Mouse (Mus musculus) ovary, postnatal 36 days (tissue): ENCODE measurements around the gene Usp5.
A peak's percentile ranks its signal among the peaks of the same experiment; 100 is the strongest.

Source experiments
- DNase-seq: peaks from one replicate; pipeline ENCODE4 v3.0.0; 2022; ENCODE audit warnings: low spot score, mixed read lengths

The Usp5 gene

DNA sequence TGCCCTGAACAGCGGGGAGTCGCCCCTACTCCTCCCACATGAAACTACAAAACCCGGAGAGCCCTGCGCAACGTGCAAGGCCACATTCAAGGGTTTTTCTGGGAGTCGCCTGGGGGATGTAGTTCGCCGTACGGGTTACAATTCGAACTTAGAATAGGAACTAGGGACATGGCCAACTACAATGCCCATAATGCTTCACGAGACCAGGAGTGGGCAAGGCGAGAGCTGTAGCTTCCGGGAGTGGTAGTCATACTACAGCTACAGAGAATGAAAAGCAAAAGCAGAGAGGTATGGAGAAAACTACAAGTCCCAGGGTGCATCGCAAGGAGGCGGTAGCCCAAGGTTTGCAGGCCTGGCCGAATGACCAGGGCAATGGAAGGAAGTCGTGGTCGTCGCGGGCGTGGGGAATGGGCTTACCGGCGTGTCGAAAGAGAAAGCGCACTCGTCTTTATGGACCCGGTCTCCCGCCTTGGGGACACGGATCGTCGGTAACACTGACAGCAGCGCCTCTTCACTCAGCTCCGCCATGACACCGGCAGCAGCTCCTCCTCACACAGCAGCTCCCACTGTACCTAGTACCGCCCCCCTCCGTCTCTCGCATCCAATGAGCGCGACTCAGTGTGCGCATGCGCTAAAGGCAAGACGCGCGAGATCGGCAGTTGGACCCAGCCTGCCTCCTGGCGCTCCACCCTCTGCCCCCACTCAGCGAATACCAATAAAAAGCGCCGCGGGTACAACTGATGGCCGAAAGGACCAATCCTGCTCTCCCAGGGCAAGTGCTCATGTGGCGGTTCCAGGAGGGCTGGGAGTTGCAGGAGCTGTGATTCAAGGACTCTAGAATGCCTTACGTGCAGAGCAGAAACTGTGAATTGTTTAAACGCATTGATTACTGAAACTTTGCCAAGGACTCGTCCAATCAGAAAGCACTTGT, at the start of gene Usp5, which contains the start of gene Cdca3:
Usp5 (minus strand) TSS at position 617 of the 931 bp plus-strand sequence.
Cdca3 (plus strand) TSS at position 680 of the 931 bp plus-strand sequence.
- DNase-seq, result peak; percentile 97

DNA sequence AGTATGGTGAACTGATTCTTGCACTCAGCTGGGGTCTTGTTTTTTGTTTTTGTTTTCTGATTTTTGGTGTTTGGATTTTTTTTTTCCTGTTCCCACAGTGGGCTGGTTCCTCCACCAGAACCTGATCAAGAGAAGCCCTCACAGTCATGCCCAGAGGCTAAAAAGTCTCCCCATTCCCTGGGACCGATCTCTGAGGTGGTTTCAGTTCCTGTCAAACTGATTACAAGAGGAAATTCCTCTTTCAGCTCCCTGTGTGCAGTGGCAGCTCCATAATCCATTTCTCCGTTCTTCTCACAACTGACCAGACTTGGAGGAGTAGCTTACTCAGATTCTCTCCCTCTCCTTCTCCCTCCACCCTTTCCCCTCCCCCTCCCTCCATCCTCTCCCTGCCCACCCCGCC, 45.1 kb upstream of the Usp5 start:
- no peak for DNase-seq

DNA sequence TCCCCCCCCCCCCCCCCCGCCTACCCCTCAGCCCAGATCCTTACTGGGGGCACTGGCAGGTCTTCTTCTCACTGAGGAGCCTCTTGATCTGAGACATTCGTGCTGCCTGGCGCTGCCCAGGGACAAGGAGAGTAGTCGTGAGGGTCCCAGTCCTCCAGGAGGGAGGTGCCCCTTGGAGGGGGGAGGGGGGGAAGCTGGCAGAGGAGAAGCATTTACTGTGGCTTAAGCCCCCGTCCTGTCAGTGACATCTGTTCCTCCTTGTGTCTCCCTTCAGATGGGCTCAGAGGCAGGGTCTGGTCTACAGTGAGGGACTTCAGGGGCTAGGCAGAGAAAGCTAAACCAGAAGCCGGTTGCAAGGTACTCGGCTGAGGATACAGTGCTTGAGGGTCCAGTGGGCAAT, 37.3 kb upstream of the Usp5 start:
- no peak for DNase-seq

DNA sequence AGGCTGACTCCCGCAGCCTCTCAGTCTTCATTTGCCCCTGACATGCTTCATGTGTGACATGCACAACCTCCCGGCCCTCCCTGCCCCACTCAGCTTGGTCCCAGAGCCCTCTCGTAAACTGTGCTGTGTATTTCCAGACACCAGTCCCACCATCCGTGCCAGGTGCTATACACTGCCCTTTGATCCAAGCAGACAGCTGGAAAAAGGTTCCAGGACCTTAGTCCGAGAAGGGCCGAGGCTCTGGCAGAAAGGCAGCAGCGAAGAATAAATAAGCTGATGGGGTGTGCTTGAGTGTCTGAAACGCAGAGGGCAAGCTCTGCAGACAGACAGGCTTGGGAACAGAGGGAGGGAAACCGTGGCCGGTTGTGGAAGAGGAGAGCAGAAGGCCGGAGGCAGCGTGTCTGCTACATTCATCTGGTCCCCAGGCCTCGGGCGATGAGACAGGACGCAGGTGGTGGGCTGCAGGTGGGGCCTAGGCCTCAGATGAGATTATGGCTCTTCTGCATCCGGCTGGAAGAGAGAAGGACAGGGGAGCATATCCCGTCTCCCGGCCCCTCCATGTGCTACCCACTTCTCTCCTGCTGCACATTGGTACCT, 36.6 kb upstream of the Usp5 start:
- DNase-seq, result no peak

DNA sequence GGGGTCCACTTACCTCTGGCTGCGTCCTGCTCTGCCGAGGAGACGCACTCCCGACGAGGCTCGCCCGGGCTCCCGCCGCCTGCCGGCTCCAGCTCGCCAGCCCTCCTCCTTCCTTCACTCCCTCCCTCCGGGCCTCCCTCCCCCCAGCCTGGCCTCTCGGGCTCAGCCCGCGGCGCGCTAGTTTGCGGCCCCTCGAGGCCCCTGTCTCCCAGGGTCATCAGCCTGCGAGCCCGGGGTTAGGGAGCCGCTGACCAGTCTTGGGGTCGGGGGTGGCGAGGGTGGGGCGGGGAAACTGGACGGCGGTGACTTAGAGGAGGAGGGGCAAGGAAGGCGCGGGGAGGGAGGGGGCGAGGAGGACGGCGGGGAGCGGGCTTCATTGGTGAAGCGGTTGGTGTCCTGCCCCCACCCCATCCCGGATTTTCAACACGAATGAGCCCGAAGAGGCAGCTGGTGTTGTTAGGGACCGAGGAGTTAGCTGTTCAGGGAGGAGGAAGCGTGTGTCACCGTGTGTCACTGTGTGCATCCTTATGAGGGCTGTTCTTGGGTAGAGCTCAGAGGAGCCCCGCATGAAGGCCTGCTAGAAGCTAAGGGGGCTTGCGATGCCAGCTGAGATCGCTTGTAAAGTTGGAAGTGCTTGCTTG, 34.5 kb upstream of the Usp5 start, which contains the start of gene Gpr162:
Gpr162 (minus strand) TSS at position 326 of the 641 bp plus-strand sequence.
- peak; percentile 69 for DNase-seq

DNA sequence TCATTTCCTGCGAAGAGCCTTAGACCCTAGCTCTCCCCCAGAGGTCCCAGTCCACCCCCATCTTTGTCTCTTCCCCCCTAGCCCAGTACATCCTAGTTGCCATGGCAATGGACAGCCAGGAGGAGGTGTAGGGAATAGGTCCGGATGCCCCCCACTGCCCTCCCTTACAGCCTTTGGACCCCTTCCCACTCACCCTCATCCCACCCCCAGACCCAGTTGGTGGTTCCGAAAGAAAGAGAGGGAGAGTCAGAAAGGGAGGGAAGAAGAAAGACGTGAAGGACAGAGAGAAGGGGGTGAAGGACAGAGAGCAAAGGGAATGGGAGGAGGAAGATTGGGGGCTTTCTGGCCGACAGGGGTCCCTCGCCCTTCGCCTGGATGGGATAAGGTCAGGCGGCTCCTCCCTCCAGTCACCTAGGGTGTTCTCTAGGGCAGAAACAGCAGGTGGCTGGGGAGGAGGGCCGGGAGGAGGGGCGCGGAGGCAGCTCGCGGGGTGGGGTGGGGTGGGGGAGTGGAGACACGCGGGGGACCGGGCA, 33.9 kb upstream of the Usp5 start:
- no peak for DNase-seq

DNA sequence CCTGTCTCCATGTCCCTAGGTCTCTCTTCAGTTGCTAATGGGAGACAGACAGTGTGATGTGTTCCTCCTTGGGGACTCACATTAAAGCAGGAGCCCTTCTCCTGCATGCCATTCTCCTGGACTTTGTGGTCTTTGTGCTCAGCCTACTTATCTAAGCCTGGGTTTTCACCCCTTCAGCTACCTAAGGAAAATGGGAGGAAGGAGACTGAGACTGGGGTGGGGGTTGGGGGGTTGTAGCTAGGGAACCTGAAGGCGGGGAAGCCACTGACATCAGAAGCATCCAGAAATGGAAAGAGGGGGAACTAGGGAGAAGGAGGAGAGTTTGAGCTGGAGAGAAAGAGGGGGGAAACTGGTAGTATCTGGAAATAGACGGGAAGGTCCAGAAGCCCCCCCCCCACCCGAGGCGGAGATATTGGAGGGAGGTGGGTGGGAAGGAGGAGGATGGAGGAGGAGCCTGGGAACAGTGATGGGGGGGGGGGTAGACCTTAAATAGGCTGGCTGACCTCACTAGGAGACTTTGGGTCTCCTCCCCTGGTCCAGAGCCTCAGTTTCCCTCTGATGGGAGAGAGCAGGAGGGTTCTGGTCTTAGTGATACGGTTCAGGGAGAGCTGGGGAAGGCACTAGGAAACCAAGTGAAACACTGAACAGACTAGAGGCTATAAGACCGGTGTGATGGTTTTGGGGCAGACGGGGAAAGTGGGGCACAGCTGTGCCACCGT, 33.3 kb upstream of the Usp5 start:
- DNase-seq, result no peak

DNA sequence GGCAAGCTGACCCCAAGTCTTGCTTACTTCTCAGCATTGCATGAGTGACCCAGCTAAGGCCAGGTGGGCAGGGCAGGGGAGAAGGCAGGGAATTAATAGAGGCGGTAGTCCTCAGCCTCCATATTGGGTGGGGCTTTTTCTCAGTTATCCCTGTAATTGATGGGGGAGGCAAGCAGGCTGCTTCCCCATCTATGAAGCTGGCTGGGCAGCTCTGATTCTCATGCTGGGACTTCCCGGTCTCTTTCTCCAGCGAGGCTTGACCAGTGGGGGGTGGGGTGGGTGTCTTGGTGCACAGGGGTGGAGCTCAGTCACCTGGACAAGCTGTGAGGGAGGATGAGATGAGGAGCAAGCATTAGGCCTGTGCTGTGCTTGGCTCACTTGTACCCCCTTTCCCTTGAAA, 32.5 kb upstream of the Usp5 start:
- no peak for DNase-seq

DNA sequence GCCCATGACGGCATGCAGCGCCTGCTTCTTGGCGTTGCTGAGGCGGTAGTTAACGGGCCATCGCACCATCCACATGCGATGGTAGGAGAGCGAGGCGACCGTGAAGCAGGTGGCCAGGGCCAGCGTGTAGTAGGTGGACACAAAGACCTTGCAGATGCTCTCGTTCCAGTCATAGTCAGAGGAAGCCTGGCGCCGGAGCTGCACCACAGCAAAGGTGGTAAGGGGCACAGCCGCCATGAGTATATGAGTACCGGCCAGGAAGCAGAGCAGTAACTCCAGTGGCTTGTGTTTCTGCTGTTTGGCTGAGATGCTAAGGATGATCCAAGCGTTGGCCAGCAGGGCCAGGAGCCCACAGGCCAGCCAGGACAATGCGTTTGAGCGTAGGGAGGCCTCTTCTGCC, 32.0 kb upstream of the Usp5 start:
- no peak for DNase-seq

DNA sequence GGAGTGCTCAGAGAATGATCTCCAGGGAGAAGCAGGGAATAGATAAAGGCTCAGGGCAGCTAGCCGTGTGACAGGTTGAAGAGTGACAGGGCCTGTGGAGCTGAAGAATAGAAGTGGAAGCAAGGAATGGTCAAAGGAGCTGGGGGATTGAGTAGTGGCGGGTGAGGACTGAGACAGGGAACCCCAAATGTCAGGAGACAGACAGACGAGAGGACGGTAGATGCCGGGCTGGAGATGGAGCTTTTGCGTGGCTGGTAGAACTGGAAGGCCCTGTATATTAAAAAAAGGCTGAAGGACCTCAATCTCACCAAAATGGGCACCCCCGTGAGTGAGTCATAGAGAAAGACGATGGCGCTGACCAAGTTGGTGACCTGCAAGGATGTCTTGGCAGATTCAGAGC, 31.2 kb upstream of the Usp5 start:
- DNase-seq, result no peak

DNA sequence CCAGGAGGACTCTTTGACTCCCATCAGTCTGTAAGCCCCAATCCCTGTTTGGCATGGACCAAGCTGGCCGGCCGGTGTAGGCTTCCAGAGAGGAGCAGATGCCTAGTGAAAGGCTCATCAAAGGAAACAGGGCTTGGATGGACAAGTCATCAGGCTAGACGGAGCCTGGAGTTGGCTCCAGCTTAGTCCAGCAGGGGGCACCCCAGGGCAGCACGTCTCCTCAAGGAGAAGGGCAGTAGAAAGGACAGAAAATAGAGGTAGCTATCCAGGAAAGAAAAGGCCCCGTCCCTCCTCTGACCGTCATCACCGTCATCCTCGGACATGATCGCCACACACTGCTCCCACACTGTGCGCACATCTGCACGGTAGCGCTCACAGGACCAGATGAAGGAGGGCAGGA, 30.4 kb upstream of the Usp5 start:
- peak; percentile 86 for DNase-seq

DNA sequence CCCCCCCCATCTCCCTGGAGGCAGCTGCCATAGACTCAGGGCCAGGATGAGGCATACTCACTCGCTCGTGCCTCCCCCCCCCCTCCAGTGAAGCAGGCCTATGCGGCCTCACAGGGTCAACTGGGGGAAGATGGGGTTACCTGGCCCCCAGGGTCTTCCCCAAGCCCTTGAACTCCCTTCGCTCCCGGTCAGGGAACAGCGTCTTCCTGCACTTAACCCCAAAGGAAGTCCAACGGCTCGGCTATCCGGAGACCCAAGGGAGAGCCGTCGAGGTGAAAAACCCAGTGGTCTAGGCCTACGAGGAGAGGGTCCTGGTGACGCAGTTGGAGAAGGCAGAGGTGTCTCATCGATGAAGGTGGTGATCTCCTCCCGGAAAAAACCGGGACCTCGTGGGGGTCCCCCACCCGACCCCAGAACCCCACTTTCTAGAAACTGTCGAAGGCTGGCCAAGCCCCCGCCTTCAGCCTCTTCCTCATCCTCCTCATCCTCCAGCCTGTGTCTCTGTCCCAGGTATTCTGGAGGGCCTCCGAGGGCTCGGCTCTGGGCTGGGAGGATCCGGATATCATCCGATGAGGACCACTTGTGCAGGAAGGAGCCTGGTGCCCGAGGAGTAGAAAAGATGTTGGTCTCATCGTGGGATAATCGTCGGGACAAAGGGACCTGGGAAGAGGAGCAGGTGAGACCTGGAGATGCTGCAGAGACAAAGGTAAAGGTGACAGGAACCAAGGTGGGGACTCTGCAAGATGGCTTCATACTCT, 29.5 kb upstream of the Usp5 start:
- no peak for DNase-seq

DNA sequence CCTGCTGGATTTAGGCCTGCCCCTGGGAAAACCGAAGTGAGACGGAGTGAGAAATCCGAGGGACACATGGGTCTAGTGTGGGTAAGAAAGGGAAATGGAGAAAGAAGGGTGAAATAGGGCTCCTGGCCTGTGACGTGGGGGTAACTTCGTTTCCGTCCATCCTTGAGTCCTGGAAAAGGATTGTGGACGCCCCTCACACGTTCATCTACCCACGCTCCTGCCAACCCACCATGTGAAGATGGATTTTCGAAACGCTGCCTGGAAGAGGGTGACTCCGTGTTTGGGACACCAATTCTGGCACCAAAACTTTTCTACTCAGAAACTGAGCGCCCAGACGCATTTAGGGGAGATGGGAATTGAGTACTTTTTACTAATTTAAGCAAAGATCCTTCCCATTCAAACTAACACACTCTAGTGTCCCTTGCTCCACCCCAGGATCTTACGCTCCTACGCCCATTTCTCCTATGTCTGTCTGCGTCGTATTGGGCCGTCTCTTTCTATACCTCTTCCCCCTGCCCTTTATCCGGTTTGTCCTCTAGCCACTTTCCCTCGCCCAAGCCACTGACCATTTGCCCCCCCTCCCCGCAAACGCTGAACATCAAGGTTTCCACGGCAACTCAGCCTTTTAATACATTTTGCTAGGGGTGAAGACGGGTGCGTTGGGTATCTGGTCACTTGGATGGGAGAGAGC, 28.7 kb upstream of the Usp5 start:
- DNase-seq, result no peak

DNA sequence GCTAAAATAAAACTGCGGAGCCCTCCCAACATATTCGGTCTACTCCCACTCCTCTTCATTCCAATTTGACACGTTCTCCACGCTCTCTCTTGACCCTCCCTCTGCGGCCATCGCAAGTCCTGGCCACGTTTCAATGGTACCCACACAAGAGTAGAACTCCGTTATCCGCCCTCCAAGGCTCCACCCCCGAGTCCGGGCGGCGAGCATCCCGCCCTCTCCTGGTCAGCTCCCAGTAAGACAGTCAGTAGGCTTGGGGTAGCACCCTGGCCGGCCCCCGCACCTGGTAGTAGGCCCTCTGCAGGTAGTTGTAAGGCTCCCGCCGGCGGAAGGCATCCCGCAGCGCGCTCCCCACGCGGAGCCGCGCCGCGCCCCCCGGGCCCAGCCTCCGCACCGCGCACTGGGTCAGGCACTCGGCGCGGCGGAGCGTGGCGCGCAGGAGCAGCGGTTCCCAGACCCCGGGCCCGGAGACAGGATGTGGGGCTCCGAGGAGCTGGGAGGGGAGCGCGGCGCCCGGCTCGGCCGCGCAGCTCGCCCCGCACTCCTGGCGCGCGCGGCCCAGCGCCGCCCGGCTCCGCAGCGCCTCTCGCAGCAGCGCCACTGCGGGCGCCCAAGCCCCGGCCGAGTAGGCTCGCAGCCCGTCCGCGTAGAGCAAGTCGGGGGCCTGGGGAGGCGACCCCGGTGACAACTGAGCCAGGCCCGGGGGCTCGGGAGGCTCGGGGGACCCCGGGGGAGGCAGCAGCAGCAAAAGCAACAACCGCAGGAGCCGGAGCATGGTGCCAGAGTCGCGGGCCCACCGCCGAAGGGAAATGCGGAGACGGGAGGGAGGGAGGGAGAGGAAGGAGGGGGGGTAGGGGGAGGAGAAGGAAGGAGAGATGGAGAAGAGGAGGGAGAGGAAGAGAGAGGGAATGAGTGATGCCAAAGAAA, 27.9 kb upstream of the Usp5 start, which contains the start of gene P3h3:
P3h3 (minus strand) TSS at position 837 of the 924 bp plus-strand sequence.
- peak; percentile 81 for DNase-seq

DNA sequence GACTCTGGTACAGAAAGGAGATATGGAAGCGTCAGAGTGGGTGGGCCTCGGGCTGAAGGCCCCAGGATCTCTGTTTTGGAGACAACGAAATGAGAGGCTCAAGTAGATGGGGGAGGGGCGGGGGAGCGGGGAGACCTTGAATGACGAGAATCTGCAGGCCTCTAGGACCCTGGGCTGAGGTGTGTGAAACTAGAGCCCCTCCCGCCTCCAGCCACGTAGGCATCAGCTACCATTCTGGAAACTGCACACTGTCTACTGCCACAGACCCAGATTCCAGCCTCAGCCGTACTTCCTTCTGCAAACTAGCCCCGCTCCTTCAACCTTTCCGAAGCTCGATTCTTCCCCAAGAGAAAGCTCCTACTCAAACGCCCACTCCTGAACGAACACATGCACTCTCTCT, 27.0 kb upstream of the Usp5 start:
- no peak for DNase-seq

DNA sequence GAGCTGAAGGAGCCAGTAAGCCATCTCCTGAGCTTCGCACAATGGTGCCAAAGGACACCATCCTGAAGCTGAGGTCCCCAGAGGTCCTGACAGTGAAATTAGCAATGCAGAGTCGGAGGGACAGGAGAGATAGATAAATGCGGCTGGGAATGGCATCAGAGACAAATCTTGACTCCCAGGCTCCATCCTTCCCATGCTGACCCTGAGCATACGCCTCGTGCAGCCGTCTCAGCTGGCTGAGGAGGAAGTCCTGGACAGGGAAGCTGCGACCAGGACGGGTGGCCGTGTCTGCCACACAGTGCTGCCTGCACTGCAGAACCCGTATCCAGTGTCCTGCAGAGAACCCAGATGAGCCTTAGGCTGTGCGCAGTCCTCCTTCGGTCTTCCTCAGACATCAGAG, 25.4 kb upstream of the Usp5 start:
- DNase-seq, result no peak

DNA sequence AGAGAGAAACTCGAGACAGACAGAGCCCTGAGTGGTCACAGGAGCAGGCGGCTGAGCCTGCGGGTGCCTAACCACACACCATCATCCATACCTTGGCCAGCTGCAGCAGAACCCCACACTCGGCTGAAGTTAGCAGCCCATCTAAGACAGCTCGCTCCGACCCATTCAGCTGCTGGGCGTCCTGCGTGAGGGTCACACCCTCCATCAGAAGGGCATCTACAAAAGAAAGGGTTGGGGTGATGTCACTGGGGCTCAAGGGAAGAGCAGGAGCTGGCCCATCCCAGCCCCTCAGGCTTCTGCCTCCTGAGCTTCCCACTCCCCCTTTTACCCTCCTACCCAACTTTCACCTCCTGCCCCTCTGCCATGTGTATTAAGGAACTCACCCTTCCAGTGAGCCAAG, 21.3 kb upstream of the Usp5 start:
- DNase-seq, result no peak

DNA sequence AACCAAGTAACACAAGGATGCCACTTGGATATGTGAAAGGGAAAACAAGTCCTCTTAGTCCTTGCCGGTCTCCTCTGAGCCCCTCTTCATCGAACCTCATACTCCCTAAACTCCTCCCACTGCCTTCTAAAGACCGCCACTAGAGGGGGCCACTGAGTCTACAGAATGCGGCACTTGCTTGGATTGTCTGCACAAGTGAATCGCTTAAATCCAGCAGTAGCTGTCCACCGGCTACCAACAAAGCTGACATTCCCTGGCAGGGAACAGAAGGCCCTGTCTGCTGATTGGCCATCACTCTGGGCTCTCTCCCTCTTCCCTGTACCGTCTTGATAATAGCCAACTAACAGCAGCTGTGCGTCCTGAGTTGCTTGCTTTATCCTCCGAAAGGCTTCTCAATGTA, 18.0 kb upstream of the Usp5 start:
- DNase-seq, result peak; percentile 83
